Mouse (Mus musculus): ENCODE data around the gene Pla2g12b. TPM values are rescaled to one million over a fixed set of nuclear protein-coding genes. Genes with fewer than 3 reads are reported as not detected.

The Pla2g12b gene
- polyA plus RNA-seq, 3 experiments from 2014 or later = not detected

DNA sequence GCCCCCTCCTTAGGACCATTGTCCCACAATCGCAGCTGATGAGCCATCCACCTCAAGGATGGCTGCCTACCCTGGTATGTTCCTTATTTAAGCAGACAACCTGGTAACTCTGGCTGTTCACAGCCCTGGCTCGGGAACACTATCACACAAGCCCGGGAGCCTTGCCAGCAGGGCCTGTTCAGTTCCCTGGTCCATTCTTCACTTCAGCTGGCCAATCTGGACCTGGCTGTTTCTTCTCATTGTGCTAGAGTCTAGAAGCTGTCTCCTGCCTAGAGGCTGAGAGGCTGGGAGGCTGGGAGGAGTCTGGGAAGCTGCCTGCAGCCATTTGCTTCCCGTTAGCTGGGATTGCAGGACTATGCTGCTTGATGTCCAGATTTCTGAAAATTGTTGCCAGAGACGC, 67.0 kb downstream of the Pla2g12b start:
- ATAC-seq = no peak

Other genes with a start within 250 kb of the Pla2g12b start
- gene Sept10, start 181.8 kb upstream of the Pla2g12b start, polyA plus RNA-seq (2017; shearing (Covaris generic)) = 1 to 10 TPM in 2 of 3 experiments, under 1 TPM in 1; 0.74 to 3.6 (median 1.4) TPM
- gene Sowahc, start 181.7 kb upstream of the Pla2g12b start, polyA plus RNA-seq (2017; shearing (Covaris generic)) = 1 to 10 TPM in 1 of 3 experiments, under 1 TPM in 2; 0.16 to 1.3 (median 0.17) TPM
- gene P4ha1, start 80.4 kb upstream of the Pla2g12b start, polyA plus RNA-seq (2017; shearing (Covaris generic)) = 10 to 100 TPM; 14.8 to 36.1 (median 28.0) TPM
- 10 to 100 TPM; 34.2 to 47.3 (median 42.3) TPM for gene Gm10273, start 8.0 kb upstream of the Pla2g12b start, polyA plus RNA-seq (2017; shearing (Covaris generic))
- gene Oit3, start 38.1 kb downstream of the Pla2g12b start, polyA plus RNA-seq (2017; shearing (Covaris generic)) = not detected
- not detected for gene Gm10322, start 212.4 kb downstream of the Pla2g12b start, polyA plus RNA-seq (2017; shearing (Covaris generic))
- 10 to 100 TPM; 20.2 to 36.2 (median 30.8) TPM for gene Mcu, start 213.0 kb downstream of the Pla2g12b start, polyA plus RNA-seq (2017; shearing (Covaris generic))

All from inflammation-experienced regulatory T-cells, adult 6 months (primary cell).